Mouse (Mus musculus) right cerebral cortex, postnatal 10 days (tissue): ENCODE data around the gene Chsy1.

ENCODE experiments used
- DNase-seq, 2 experiments: peaks; one replicate each; pipeline ENCODE4 v3.0.0; 2021; ENCODE audit warnings: low spot score in 2 of 2

Gene Chsy1

GRCm38 (mm10) chr7:66140095-66140494 lies 30.8 kb downstream of the Chsy1 start:
- no peak for DNase-seq

GRCm38 (mm10) chr7:66140923-66141570 lies 31.7 kb downstream of the Chsy1 start:
- DNase-seq: no peak

GRCm38 (mm10) chr7:66142514-66142913 lies 33.2 kb downstream of the Chsy1 start:
- no peak for DNase-seq

GRCm38 (mm10) chr7:66144543-66144942 lies 35.2 kb downstream of the Chsy1 start:
- DNase-seq: no peak

- DNase-seq: no peak
Measured at GRCm38 (mm10) chr7:66147156-66147555, 37.8 kb downstream of the Chsy1 start.

- no peak for DNase-seq
Measured at GRCm38 (mm10) chr7:66147816-66148215, 38.5 kb downstream of the Chsy1 start.

GRCm38 (mm10) chr7:66149506-66149905 lies 40.2 kb downstream of the Chsy1 start:
- peak in 1 of 2 experiments; percentile 43 for DNase-seq

- DNase-seq: no peak
Measured at GRCm38 (mm10) chr7:66150411-66150810, 41.1 kb downstream of the Chsy1 start.

GRCm38 (mm10) chr7:66157413-66157812 lies 48.1 kb downstream of the Chsy1 start:
- DNase-seq: no peak

GRCm38 (mm10) chr7:66157861-66158415 lies 48.6 kb downstream of the Chsy1 start:
- no peak for DNase-seq

- DNase-seq: peak in 1 of 2 experiments; percentile 13
Measured at GRCm38 (mm10) chr7:66158616-66159129, 49.4 kb downstream of the Chsy1 start.

GRCm38 (mm10) chr7:66159961-66160360 lies 50.6 kb downstream of the Chsy1 start:
- DNase-seq: no peak

GRCm38 (mm10) chr7:66161836-66162235 lies 52.5 kb downstream of the Chsy1 start:
- peak in 1 of 2 experiments; percentile 10 for DNase-seq

- DNase-seq: no peak
Measured at GRCm38 (mm10) chr7:66162489-66162888, 53.2 kb downstream of the Chsy1 start.

- no peak for DNase-seq
Measured at GRCm38 (mm10) chr7:66162981-66163380, 53.7 kb downstream of the Chsy1 start.

- no peak for DNase-seq
Measured at GRCm38 (mm10) chr7:66164427-66165031, 55.2 kb downstream of the Chsy1 start.

GRCm38 (mm10) chr7:66165036-66165798 lies 55.9 kb downstream of the Chsy1 start:
- no peak for DNase-seq

- DNase-seq: no peak
Measured at GRCm38 (mm10) chr7:66168877-66169276, 59.6 kb downstream of the Chsy1 start.

GRCm38 (mm10) chr7:66169476-66169875 lies 60.2 kb downstream of the Chsy1 start:
- DNase-seq: no peak

- no peak for DNase-seq
Measured at GRCm38 (mm10) chr7:66170802-66171505, 61.6 kb downstream of the Chsy1 start.

- DNase-seq: no peak
Measured at GRCm38 (mm10) chr7:66175738-66176137, 66.4 kb downstream of the Chsy1 start.

GRCm38 (mm10) chr7:66176256-66176655 lies 66.9 kb downstream of the Chsy1 start:
- DNase-seq: no peak
